Mouse (Mus musculus) small intestine, adult 2 months (tissue): ENCODE data around the gene Prkaa2.

Experiments
- CTCF ChIP-seq: fragments of 200-500 bp; IDR thresholded peaks from 2 replicates; pipeline ENCODE4 v1.5.1; 2012; ENCODE audit warnings: low read depth, mild to moderate bottlenecking, control low read depth, inconsistent platforms, low read length, moderate library complexity, mixed read lengths; ENCODE audit not compliant: insufficient replicate concordance, insufficient read length; ENCODE audit errors: extremely low read depth
- POLR2A ChIP-seq: fragments of 200-500 bp; IDR thresholded peaks from 2 replicates; pipeline ENCODE4 v1.6.1; 2012; ENCODE audit warnings: low read depth, mild to moderate bottlenecking, control low read depth, inconsistent platforms, low read length, moderate library complexity

- TF ChIP-seq CTCF (no peak), POLR2A (no peak)
These were observed 43.5 kb upstream of the Prkaa2 start for GRCm38 (mm10) chr4:105153227-105153626.
